Mouse (Mus musculus) kidney, postnatal 36 days (tissue): Measurements from ENCODE around the gene Prr22.

ENCODE experiments used
- DNase-seq, 2 experiments: peaks; one replicate each; pipeline ENCODE4 v3.0.0; 2021 to 2022; ENCODE audit warnings: mixed read lengths in 2 of 2

Gene Prr22

DNA sequence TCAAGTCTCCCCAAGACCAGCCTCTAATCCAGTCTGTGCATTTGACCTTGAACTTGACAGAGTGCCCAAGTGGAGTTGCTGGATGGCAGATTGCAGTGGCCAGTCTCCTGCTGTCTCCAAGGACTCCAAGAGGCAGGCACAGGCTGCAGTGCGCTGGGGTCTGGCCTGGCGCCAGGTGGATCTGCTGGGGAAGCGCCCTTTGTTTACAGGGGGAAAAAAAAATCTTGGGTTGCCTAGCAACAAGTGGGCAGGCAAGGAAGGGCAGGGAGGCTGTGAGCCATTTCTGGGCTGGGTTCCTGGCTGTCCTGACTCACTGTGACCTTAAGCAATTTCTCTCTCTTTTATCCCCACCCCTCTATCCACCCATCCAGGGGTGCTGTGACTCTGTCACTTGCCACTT is 40.2 kb downstream of the Prr22 start:
- peak; percentile 88 for DNase-seq

DNA sequence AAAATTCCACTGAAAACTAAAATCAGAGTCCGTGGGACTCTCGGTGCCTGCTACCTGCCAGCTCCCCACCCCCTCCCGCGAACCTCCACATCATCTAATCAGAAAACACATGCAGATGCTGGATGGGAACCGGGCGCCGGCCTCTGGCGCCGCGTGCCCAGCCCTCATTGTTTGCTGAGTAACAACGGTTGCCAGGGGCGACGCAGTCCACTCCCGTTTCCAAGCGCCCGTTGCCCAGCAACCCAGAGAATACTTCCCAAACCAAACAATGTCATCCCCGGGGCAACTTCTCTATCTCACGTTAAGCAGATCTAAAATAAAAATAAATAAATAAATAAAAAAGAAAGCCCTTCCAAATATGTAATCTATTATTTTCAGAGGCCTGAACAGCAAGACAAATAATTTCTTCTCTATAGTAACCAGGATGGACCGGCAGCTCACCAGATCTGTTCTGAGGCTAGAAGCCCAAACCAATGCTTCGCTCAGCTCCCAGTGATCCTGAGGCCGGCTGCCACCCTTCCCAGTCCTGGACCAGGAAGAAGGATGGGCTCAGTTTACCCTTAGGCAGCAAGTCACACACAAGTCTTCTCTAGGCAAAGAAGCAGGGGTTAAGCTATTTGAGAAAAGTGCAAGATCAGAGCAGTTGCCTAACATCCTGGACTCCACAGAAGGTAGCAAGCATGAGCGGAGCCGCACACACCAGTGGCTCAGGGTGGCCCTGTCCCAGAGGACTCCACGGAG is 44.4 kb downstream of the Prr22 start:
- peak; percentile 56 to 75 for DNase-seq

DNA sequence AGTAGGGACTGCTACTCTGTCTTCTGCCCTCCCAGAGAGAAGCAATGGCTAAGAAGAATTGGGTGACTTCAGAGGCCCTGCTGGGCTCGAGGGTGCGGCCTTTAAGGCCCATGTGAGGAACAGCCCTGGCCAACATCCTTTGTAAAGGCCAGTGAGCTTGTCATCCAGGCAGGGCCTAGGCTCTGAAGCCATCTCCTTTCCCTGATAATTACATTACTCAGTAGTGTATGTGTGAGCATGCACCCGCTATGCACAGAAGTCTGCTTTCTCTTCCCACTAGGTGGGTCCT is 45.0 kb downstream of the Prr22 start:
- no peak for DNase-seq

DNA sequence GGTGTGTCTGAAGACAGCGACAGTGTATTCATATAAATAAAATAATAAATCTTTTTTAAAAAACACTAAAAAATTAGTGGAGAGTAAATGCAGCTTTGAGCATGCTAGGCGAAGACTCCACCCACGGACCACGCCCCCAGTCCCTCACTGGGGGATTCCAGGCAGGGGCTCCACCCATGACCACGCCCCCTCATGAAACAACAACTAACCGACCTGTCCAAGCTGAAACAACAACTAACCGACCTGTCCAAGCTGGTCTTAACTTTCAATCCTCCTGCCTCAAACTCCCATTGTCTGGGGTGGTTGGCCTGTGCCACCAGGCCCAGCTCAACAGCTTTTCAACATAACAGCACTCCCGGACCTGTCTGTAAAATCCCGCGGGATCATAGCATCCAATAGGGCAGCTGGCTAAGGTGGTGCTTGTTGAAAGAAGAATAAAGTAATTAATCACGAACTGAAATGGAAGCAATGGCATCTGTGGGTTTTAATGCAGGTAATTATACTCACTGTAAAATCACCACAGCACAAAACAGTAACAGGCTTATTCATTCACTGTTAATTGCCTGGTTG is 48.1 kb downstream of the Prr22 start:
- peak; percentile 22 to 69 for DNase-seq

DNA sequence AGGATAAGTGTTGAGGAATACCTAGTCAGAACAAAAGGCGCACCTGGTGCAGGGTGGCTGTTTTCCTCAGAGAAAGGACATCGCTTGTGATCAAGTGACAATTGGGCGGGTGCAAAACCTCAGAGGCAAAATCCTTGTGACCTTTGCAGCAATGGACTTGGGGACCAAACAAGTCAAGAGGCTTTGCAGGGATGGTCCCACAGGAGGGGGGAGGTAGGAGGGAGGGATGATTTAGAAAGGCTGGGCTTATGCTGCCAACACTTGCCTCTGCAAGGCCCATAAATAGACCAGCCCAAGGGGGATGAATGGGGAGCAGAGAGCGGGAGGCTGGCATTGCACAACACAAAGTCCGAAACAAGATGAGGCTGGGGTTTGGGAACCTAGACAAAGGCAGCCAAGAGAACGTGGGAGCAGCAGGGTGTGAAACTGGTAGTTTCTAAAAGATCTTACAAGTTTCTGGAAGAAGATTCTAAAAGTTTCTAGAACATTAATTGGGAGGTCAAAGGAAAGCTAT is 49.0 kb downstream of the Prr22 start:
- no peak for DNase-seq

DNA sequence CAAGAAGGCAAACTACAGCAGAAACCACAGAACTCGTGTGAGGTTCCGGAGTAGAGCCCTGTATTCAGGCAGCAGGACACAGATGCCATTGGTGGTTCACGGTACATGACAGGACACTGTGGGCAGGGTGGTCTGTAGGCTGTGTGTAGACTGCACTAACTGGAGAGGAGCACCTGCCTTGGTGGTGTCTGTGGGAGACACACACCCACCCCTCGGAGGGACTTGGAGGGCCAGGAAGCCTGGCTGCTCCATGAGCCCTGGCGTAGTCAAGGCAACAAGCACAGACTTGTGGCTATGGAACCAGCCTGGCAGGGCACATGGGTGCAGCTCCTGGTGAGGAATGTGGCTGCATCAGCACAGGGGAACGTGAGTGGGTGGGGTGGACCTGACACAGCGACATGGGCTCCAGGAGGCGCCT is 49.7 kb downstream of the Prr22 start:
- DNase-seq = no peak
